Mouse (Mus musculus): ENCODE data around the gene Hdhd3. TPM values are rescaled to one million over a fixed set of nuclear protein-coding genes. Genes with fewer than 3 reads are reported as not detected.

The Hdhd3 gene
- polyA plus RNA-seq, 1 experiment, result 26.8 TPM

DNA sequence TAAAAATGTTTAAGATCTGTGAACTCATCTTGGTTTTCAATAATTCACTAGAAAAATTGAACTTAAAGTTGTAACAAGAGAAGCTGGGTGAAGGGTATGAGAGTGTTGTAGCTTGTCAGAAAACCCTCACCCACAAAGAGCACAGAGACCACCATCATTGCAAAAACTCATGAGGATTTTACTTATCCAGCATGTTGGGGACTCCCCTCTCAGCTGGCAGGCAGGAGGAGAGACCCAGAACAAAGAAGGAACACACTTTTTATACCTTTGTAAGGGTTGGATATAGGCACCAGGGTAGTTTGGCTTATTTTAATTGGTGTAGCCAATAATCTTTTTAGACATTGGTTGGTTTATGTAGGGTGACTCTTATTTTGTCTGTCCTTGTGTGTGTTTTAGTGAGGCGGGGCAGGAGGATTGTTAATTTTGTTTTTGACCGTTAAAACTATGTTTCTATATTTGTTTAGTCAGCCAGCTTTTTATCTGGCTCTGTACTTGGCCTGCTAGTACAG, 17.7 kb upstream of the Hdhd3 start:
- no peak overlapping the region for H3ac ChIP-seq (ENCODE audit: control insufficient read depth, insufficient read length)
- TF ChIP-seq SRF (IDR thresholded peaks at IDR 0.05; ENCODE audit: control insufficient read depth, insufficient read length, low read depth), result no peak
- no peak for TF ChIP-seq REST (IDR thresholded peaks at IDR 0.05; ENCODE audit: insufficient read depth, insufficient read length)
- no peak for TF ChIP-seq MYOG (IDR thresholded peaks at IDR 0.05; ENCODE audit: control insufficient read depth in 1 of 3, insufficient read depth in 1 of 3, insufficient read length in 2 of 3, low read depth in 2 of 3)
- TF ChIP-seq USF1 (IDR thresholded peaks at IDR 0.05; ENCODE audit: low read depth), result no peak
- TF ChIP-seq POLR2AphosphoS2 (IDR thresholded peaks at IDR 0.05; ENCODE audit: insufficient read length, low read depth), result no peak
- no peak for TF ChIP-seq MAX (IDR thresholded peaks at IDR 0.05; ENCODE audit: low read depth)
- TF ChIP-seq MYOD1 (IDR thresholded peaks at IDR 0.05; ENCODE audit: control insufficient read depth in 1 of 3, insufficient read length in 2 of 3, low read depth in 2 of 3), result no peak
- TF ChIP-seq E2F4 (IDR thresholded peaks at IDR 0.05; ENCODE audit: insufficient read depth), result no peak
- no peak for TF ChIP-seq TCF12 (IDR thresholded peaks at IDR 0.05; ENCODE audit: insufficient read depth, poor library complexity, severe bottlenecking)
- TF ChIP-seq CEBPB (IDR thresholded peaks at IDR 0.05; ENCODE audit: insufficient read depth, poor library complexity, severe bottlenecking), result no peak
- no peak for TF ChIP-seq POLR2A (IDR thresholded peaks at IDR 0.05; ENCODE audit: insufficient read length, low read depth)
- TF ChIP-seq TCF3 (IDR thresholded peaks at IDR 0.05; ENCODE audit: insufficient read length, low read depth), result no peak
- peak overlapping the region; percentile 63 for H3K4me3 ChIP-seq

GRCm38 (mm10) chr4:62519849-62520233, 16.6 kb upstream of the Hdhd3 start, which contains the start of gene Alad:
Alad (minus strand) TSS chr4:62519918.
- H3ac ChIP-seq (ENCODE audit: control insufficient read depth, insufficient read length), result peak within 1 kb of the TSS; percentile 16
- TF ChIP-seq MYOD1 (IDR thresholded peaks at IDR 0.05; ENCODE audit: control insufficient read depth in 1 of 3, insufficient read length in 2 of 3, low read depth in 2 of 3) (no peak), POLR2AphosphoS2 (IDR thresholded peaks at IDR 0.05; ENCODE audit: insufficient read length, low read depth) (no peak), E2F4 (IDR thresholded peaks at IDR 0.05; ENCODE audit: insufficient read depth) (peak; percentile 63), TCF12 (IDR thresholded peaks at IDR 0.05; ENCODE audit: insufficient read depth, poor library complexity, severe bottlenecking) (no peak), TCF3 (IDR thresholded peaks at IDR 0.05; ENCODE audit: insufficient read length, low read depth) (no peak), MAX (IDR thresholded peaks at IDR 0.05; ENCODE audit: low read depth) (peak; percentile 81), USF1 (IDR thresholded peaks at IDR 0.05; ENCODE audit: low read depth) (peak; percentile 71), POLR2A (IDR thresholded peaks at IDR 0.05; ENCODE audit: insufficient read length, low read depth) (no peak)
- H3K27me3 ChIP-seq (ENCODE audit: control insufficient read depth, insufficient read depth, insufficient read length), result no peaks in the 10 kb centered on the region
- peak within 1 kb of the TSS; percentile 63 for H3K4me3 ChIP-seq
- no peaks in the 10 kb centered on the region for H3K36me3 ChIP-seq (ENCODE audit: control insufficient read depth, insufficient read depth)
- H3K4me2 ChIP-seq (ENCODE audit: low read depth), result peak within 1 kb of the TSS; percentile 91
- H3K79me2 ChIP-seq (ENCODE audit: control insufficient read depth, insufficient read depth), result peaks cover 8% of the 10 kb centered on the region

More for the DNA sequence above, 17.7 kb upstream of the Hdhd3 start:
- no peaks in the 10 kb centered on the region for H3K36me3 ChIP-seq (ENCODE audit: control insufficient read depth, insufficient read depth)
- peaks cover 8% of the 10 kb centered on the region for H3K79me2 ChIP-seq (ENCODE audit: control insufficient read depth, insufficient read depth)
- peak overlapping the region; percentile 91 for H3K4me2 ChIP-seq (ENCODE audit: low read depth)
- no peaks in the 10 kb centered on the region for H3K27me3 ChIP-seq (ENCODE audit: control insufficient read depth, insufficient read depth, insufficient read length)

DNA sequence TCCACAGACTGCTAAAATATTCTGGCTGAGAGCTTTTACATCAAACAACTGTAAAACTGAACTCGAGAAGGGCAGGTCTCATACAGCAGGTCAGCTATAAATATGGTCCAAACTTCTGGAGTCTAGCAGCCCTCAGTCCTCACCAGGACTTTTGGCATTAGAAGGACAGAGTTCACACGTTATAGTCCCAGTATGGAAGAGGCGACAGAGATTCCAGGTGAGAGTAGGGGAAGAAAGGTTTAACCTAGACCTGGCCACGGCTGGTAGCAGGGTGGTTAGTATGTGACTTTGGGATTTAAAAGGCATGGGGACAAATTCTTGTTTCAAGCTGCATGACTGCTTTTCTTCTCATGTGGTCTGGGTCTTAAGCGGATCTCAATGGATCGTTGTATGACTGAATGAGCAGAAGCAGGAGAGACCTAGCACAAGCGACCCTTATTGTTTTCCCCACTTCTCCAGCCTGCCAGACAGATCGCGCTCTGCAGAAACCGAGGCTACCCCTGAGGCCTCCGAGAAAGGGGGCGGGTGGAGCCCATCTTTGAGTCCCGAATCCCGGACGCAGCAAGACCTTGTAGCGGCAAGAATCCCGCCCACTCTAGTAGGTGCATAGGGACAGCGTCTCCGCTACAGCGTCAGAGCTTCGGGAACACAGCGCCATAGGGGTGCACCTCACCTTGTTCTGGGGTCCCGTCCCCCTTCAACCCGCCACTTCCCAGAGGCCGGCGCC, 16.0 kb upstream of the Hdhd3 start:
- TF ChIP-seq TCF3 (IDR thresholded peaks at IDR 0.05; ENCODE audit: insufficient read length, low read depth) (no peak), POLR2A (IDR thresholded peaks at IDR 0.05; ENCODE audit: insufficient read length, low read depth) (no peak), REST (IDR thresholded peaks at IDR 0.05; ENCODE audit: insufficient read depth, insufficient read length) (no peak), MYOG (IDR thresholded peaks at IDR 0.05; ENCODE audit: control insufficient read depth in 1 of 3, insufficient read depth in 1 of 3, insufficient read length in 2 of 3, low read depth in 2 of 3) (no peak), CEBPB (IDR thresholded peaks at IDR 0.05; ENCODE audit: insufficient read depth, poor library complexity, severe bottlenecking) (no peak), TCF12 (IDR thresholded peaks at IDR 0.05; ENCODE audit: insufficient read depth, poor library complexity, severe bottlenecking) (no peak), USF1 (IDR thresholded peaks at IDR 0.05; ENCODE audit: low read depth) (no peak), MYOD1 (IDR thresholded peaks at IDR 0.05; ENCODE audit: control insufficient read depth in 1 of 3, insufficient read length in 2 of 3, low read depth in 2 of 3) (no peak), SRF (IDR thresholded peaks at IDR 0.05; ENCODE audit: control insufficient read depth, insufficient read length, low read depth) (no peak), MAX (IDR thresholded peaks at IDR 0.05; ENCODE audit: low read depth) (no peak), POLR2AphosphoS2 (IDR thresholded peaks at IDR 0.05; ENCODE audit: insufficient read length, low read depth) (no peak), E2F4 (IDR thresholded peaks at IDR 0.05; ENCODE audit: insufficient read depth) (no peak)
- H3K79me2 ChIP-seq (ENCODE audit: control insufficient read depth, insufficient read depth), result peaks cover 8% of the 10 kb centered on the region

GRCm38 (mm10) chr4:62518416-62519121, 15.3 kb upstream of the Hdhd3 start:
- Histone ChIP-seq H3K79me2 (ENCODE audit: control insufficient read depth, insufficient read depth) (peaks cover under 1% of the 10 kb centered on the region), H3K36me3 (ENCODE audit: control insufficient read depth, insufficient read depth) (peaks cover 3% of the 10 kb centered on the region), H3ac (ENCODE audit: control insufficient read depth, insufficient read length) (no peak overlapping the region), H3K27me3 (ENCODE audit: control insufficient read depth, insufficient read depth, insufficient read length) (no peaks in the 10 kb centered on the region), H3K4me3 (peak overlapping the region; percentile 63), H3K4me2 (ENCODE audit: low read depth) (peak overlapping the region; percentile 91)
- TF ChIP-seq CEBPB (IDR thresholded peaks at IDR 0.05; ENCODE audit: insufficient read depth, poor library complexity, severe bottlenecking) (no peak), MYOG (IDR thresholded peaks at IDR 0.05; ENCODE audit: control insufficient read depth in 1 of 3, insufficient read depth in 1 of 3, insufficient read length in 2 of 3, low read depth in 2 of 3) (no peak), MAX (IDR thresholded peaks at IDR 0.05; ENCODE audit: low read depth) (no peak), SRF (IDR thresholded peaks at IDR 0.05; ENCODE audit: control insufficient read depth, insufficient read length, low read depth) (no peak), E2F4 (IDR thresholded peaks at IDR 0.05; ENCODE audit: insufficient read depth) (no peak), TCF3 (IDR thresholded peaks at IDR 0.05; ENCODE audit: insufficient read length, low read depth) (no peak), POLR2AphosphoS2 (IDR thresholded peaks at IDR 0.05; ENCODE audit: insufficient read length, low read depth) (no peak), REST (IDR thresholded peaks at IDR 0.05; ENCODE audit: insufficient read depth, insufficient read length) (no peak), TCF12 (IDR thresholded peaks at IDR 0.05; ENCODE audit: insufficient read depth, poor library complexity, severe bottlenecking) (no peak), USF1 (IDR thresholded peaks at IDR 0.05; ENCODE audit: low read depth) (no peak), POLR2A (IDR thresholded peaks at IDR 0.05; ENCODE audit: insufficient read length, low read depth) (no peak), MYOD1 (IDR thresholded peaks at IDR 0.05; ENCODE audit: control insufficient read depth in 1 of 3, insufficient read length in 2 of 3, low read depth in 2 of 3) (no peak)

More for the DNA sequence above, 16.0 kb upstream of the Hdhd3 start:
- peak overlapping the region; percentile 16 for H3ac ChIP-seq (ENCODE audit: control insufficient read depth, insufficient read length)
- H3K27me3 ChIP-seq (ENCODE audit: control insufficient read depth, insufficient read depth, insufficient read length), result no peaks in the 10 kb centered on the region
- no peaks in the 10 kb centered on the region for H3K36me3 ChIP-seq (ENCODE audit: control insufficient read depth, insufficient read depth)
- peak overlapping the region; percentile 63 for H3K4me3 ChIP-seq
- H3K4me2 ChIP-seq (ENCODE audit: low read depth), result peak overlapping the region; percentile 91

Data from myocyte (in vitro differentiated cells).